Comparison of ENCODE assay signal across 8 mouse cellular contexts in the genomic region with DNA sequence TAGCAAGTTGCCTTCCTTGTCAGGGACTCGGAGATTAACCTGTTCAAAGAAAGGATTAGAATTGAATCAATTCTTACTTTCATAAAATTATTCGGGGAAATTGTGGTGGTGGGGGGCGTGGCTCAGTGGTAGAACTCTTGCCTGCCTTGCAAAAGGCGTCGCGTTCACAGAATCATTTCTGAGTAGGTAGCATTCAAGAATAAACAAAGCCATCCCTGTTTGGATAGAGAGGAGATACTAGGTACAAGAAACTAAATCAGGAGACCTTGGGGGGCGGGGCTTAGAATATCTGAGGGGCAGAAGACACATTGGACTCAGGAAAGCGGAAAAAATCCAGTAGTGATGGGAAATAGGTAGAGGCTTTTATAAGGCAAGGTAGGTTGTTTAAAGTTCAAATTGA. TPM values are rescaled to one million over a fixed set of nuclear protein-coding genes. Genes with fewer than 3 reads are reported as not detected.
A peak's percentile ranks its signal among the peaks of the same experiment; 100 is the strongest.
DNase-seq lines count a peak whose midpoint lies in the region; ATAC-seq lines count a peak whose summit lies in the region.

A gene (minus strand): TSS at position 125 of the 400 bp plus-strand sequence.

- 0 out of 2 replicates have a peak within 1 kb of the TSS, but pooled peaks have one; percentile 21 for H3K27ac ChIP-seq in forebrain, embryonic 16.5 days (ENCODE audit: low read length)
- H3K27ac ChIP-seq in hindbrain, embryonic 12.5 days: peak within 1 kb of the TSS; percentile 81
- H3K27ac ChIP-seq in liver, embryonic 11.5 days (ENCODE audit: low read depth, low read length): peak within 1 kb of the TSS; percentile 44; the same call in 1 of the 2 replicates
- H3K27ac ChIP-seq in stomach, embryonic 15.5 days: peak within 1 kb of the TSS; percentile 80

- peaks cover 19% of the 10 kb centered on the region for H3K4me1 ChIP-seq in forebrain, embryonic 16.5 days (replicated peaks; ENCODE audit: control insufficient read depth, insufficient read depth, low read length)
- peaks cover 17% of the 10 kb centered on the region for H3K4me1 ChIP-seq in hindbrain, embryonic 12.5 days
- H3K4me1 ChIP-seq in liver, embryonic 11.5 days (replicated peaks; ENCODE audit: control insufficient read depth, insufficient read depth, low read length): peaks cover 19% of the 10 kb centered on the region
- H3K4me1 ChIP-seq in stomach, embryonic 15.5 days: 0 out of 2 replicates have a peak, but pooled peaks cover 5% of the 10 kb centered on the region

- H3K4me3 ChIP-seq in forebrain, embryonic 16.5 days (replicated peaks; ENCODE audit: low read length): peak within 1 kb of the TSS; percentile 95
- peak within 1 kb of the TSS; percentile 93 for H3K4me3 ChIP-seq in hindbrain, embryonic 12.5 days
- peak within 1 kb of the TSS; percentile 86 for H3K4me3 ChIP-seq in liver, embryonic 11.5 days (ENCODE audit: low read depth, low read length)
- peak within 1 kb of the TSS; percentile 83 for H3K4me3 ChIP-seq in stomach, embryonic 15.5 days (replicated peaks)

- peak within 1 kb of the TSS; percentile 78 for H3K9ac ChIP-seq in forebrain, embryonic 16.5 days (replicated peaks; ENCODE audit: low read depth, low read length)
- H3K9ac ChIP-seq in hindbrain, embryonic 12.5 days: peak within 1 kb of the TSS; percentile 88
- H3K9ac ChIP-seq in liver, embryonic 11.5 days (ENCODE audit: low read depth, low read length): peak within 1 kb of the TSS; percentile 78
- peak within 1 kb of the TSS; percentile 89 for H3K9ac ChIP-seq in stomach, embryonic 15.5 days

- H3K36me3 ChIP-seq in forebrain, embryonic 16.5 days (ENCODE audit: control insufficient read depth, insufficient read depth): peaks cover 8% of the 10 kb centered on the region
- peaks cover 26% of the 10 kb centered on the region for H3K36me3 ChIP-seq in hindbrain, embryonic 12.5 days
- peaks cover 14% of the 10 kb centered on the region; the same call in 1 of the 2 replicates for H3K36me3 ChIP-seq in liver, embryonic 11.5 days (ENCODE audit: control insufficient read depth, insufficient read depth, low read length)
- peaks cover 11% of the 10 kb centered on the region; the same call in 1 of the 2 replicates for H3K36me3 ChIP-seq in stomach, embryonic 15.5 days

- no peaks in the 10 kb centered on the region for H3K27me3 ChIP-seq in forebrain, embryonic 16.5 days (replicated peaks; ENCODE audit: control insufficient read depth, insufficient read depth, low read length)
- H3K27me3 ChIP-seq in hindbrain, embryonic 12.5 days: no peaks in the 10 kb centered on the region
- no peaks in the 10 kb centered on the region for H3K27me3 ChIP-seq in liver, embryonic 11.5 days (replicated peaks; ENCODE audit: control insufficient read depth, insufficient read depth, low read length)
- no peaks in the 10 kb centered on the region for H3K27me3 ChIP-seq in stomach, embryonic 15.5 days (replicated peaks)

- H3K4me2 ChIP-seq in forebrain, embryonic 16.5 days (ENCODE audit: low read length): peak within 1 kb of the TSS; percentile 86
- peak within 1 kb of the TSS; percentile 83 for H3K4me2 ChIP-seq in hindbrain, embryonic 12.5 days (replicated peaks)
- peak within 1 kb of the TSS; percentile 70 for H3K4me2 ChIP-seq in liver, embryonic 11.5 days
- H3K4me2 ChIP-seq in stomach, embryonic 15.5 days: peak within 1 kb of the TSS; percentile 66

- WGBS in forebrain, embryonic 16.5 days: 19% methylated on average over 8 of the region's 8 CpGs
- WGBS in hindbrain, embryonic 12.5 days: 21% methylated on average over 8 of the region's 8 CpGs
- WGBS in liver, embryonic 11.5 days: 12% methylated on average over 8 of the region's 8 CpGs
- 14% methylated on average over 8 of the region's 8 CpGs for WGBS in stomach, embryonic 15.5 days

- ATAC-seq in activated CD4-positive, CD25-positive, alpha-beta regulatory T cell, adult 4 months: no peak
- no peak for ATAC-seq in forebrain, embryonic 16.5 days
- no peak for ATAC-seq in hindbrain, embryonic 12.5 days (ENCODE audit: low FRiP score)
- no peak for ATAC-seq in liver, embryonic 11.5 days (replicated peaks; ENCODE audit: low FRiP score)
- no peak for ATAC-seq in stomach, embryonic 15.5 days (ENCODE audit: insufficient read depth, low FRiP score, low read depth)

- no peak for DNase-seq in layer of hippocampus, adult 18-20 months (ENCODE audit: low spot score in 2 of 2)
- no peak for DNase-seq in layer of hippocampus, adult 9-11 months
- DNase-seq in liver, embryonic 11.5 days (ENCODE audit: low spot score): no peak
- no peak for DNase-seq in urinary bladder, postnatal 14 days (ENCODE audit: low spot score)

- H3K9me3 ChIP-seq in forebrain, embryonic 16.5 days (ENCODE audit: control insufficient read depth, low read length): no peaks in the 10 kb centered on the region
- no peaks in the 10 kb centered on the region for H3K9me3 ChIP-seq in hindbrain, embryonic 12.5 days (replicated peaks)
- H3K9me3 ChIP-seq in liver, embryonic 11.5 days (ENCODE audit: control insufficient read depth, low read length): no peaks in the 10 kb centered on the region
- H3K9me3 ChIP-seq in stomach, embryonic 15.5 days: no peaks in the 10 kb centered on the region

RNA-seq across cellular contexts. Expression of the gene that starts here (rescaled TPM):
- 100 to 1,000 TPM; 232 to 252 TPM for total RNA-seq in layer of hippocampus, adult 18-20 months (2021)
- polyA plus RNA-seq in activated CD4-positive, CD25-positive, alpha-beta regulatory T cell, adult 4 months (2017; shearing (Covaris generic)): 100 to 1,000 TPM; 108 to 124 TPM
- 212 and 231 TPM in 2 replicates for polyA plus RNA-seq in forebrain, embryonic 16.5 days (2015; fragmentation: Nextera tagmentation; extraction: Ambion mirVana)
- 172 and 181 TPM in 2 replicates for polyA plus RNA-seq in hindbrain, embryonic 12.5 days (2016; fragmentation: Nextera tagmentation; extraction: Ambion mirVana)
- 115 and 125 TPM in 2 replicates for polyA plus RNA-seq in liver, embryonic 11.5 days (2014; fragmentation: Nextera tagmentation; extraction: Ambion mirVana)
- polyA plus RNA-seq in stomach, embryonic 15.5 days (2015; fragmentation: Nextera tagmentation; extraction: Ambion mirVana): 119 and 133 TPM in 2 replicates

Comparison
In these comparisons a context has a peak if more than half of its experiments do, and no peak if none do; other contexts are left out.
1. H3K27ac ChIP-seq: peak in every context shown above with its lines; median percentile 81 in hindbrain, embryonic 12.5 days; 80 in stomach, embryonic 15.5 days; 44 in liver, embryonic 11.5 days; 21 in forebrain, embryonic 16.5 days.